Mouse (Mus musculus): ENCODE data around the gene Pdgfc. TPM values are rescaled to one million over a fixed set of nuclear protein-coding genes. Genes with fewer than 3 reads are reported as not detected.

Gene Pdgfc
- polyA plus RNA-seq, 1 experiment, result not detected

DNA sequence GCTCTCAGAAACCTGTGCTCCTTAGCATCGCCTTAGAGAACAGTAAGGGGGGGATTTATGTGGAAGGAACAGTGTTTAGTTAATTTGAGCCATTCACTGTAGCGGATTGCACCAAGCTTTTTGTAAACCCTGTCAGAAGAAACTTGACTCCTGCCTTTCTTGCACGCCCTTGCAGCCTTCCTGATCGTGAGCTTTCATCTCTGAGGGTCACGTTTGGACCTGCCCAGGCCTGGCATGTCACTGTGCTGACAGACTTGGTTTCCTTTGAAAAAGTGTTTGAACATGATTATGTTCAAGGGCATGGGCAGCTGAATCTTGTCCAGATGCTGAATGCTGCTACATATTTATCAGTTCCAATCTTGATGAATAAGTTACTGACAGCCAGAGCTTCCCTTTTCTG is 169.0 kb downstream of the Pdgfc start:
- Histone ChIP-seq H3K27me3 (ENCODE audit: control insufficient read depth) (no peaks in the 10 kb centered on the region), H3K9me3 (ENCODE audit: control insufficient read depth, low read length) (no peaks in the 10 kb centered on the region), H3K4me1 (ENCODE audit: control insufficient read depth) (no peaks in the 10 kb centered on the region), H3K36me3 (ENCODE audit: control insufficient read depth) (no peaks in the 10 kb centered on the region), H3K4me3 (replicated peaks) (no peak overlapping the region)
- TF ChIP-seq TAL1 (IDR thresholded peaks at IDR 0.05; ENCODE audit: low read length) (no peak), GATA1 (IDR thresholded peaks at IDR 0.05; ENCODE audit: low read length) (no peak)

GRCm38 (mm10) chr3:81208246-81208645 is 172.0 kb downstream of the Pdgfc start:
- Histone ChIP-seq H3K9me3 (ENCODE audit: control insufficient read depth, low read length) (no peaks in the 10 kb centered on the region), H3K4me1 (ENCODE audit: control insufficient read depth) (no peaks in the 10 kb centered on the region), H3K36me3 (ENCODE audit: control insufficient read depth) (no peaks in the 10 kb centered on the region), H3K27me3 (ENCODE audit: control insufficient read depth) (no peaks in the 10 kb centered on the region), H3K4me3 (replicated peaks) (no peak overlapping the region)
- TF ChIP-seq TAL1 (IDR thresholded peaks at IDR 0.05; ENCODE audit: low read length), result no peak
- no peak for TF ChIP-seq GATA1 (IDR thresholded peaks at IDR 0.05; ENCODE audit: low read length)

- no peaks in the 10 kb centered on the region for H3K4me1 ChIP-seq (ENCODE audit: control insufficient read depth)
- no peak overlapping the region for H3K4me3 ChIP-seq (replicated peaks)
- no peaks in the 10 kb centered on the region for H3K27me3 ChIP-seq (ENCODE audit: control insufficient read depth)
- no peak for TF ChIP-seq TAL1 (IDR thresholded peaks at IDR 0.05; ENCODE audit: low read length)
- no peaks in the 10 kb centered on the region for H3K9me3 ChIP-seq (ENCODE audit: control insufficient read depth, low read length)
- no peaks in the 10 kb centered on the region for H3K36me3 ChIP-seq (ENCODE audit: control insufficient read depth)
Observed at GRCm38 (mm10) chr3:81211147-81211546, 174.9 kb downstream of the Pdgfc start.

- H3K9me3 ChIP-seq (ENCODE audit: control insufficient read depth, low read length), result no peaks in the 10 kb centered on the region
- H3K4me1 ChIP-seq (ENCODE audit: control insufficient read depth), result no peaks in the 10 kb centered on the region
- no peak overlapping the region for H3K4me3 ChIP-seq (replicated peaks)
- H3K36me3 ChIP-seq (ENCODE audit: control insufficient read depth), result no peaks in the 10 kb centered on the region
- no peaks in the 10 kb centered on the region for H3K27me3 ChIP-seq (ENCODE audit: control insufficient read depth)
- TF ChIP-seq TAL1 (IDR thresholded peaks at IDR 0.05; ENCODE audit: low read length) (no peak), GATA1 (IDR thresholded peaks at IDR 0.05; ENCODE audit: low read length) (no peak)
Observed at GRCm38 (mm10) chr3:81211666-81212065, 175.4 kb downstream of the Pdgfc start.

GRCm38 (mm10) chr3:81215547-81216118 is 179.4 kb downstream of the Pdgfc start:
- H3K9me3 ChIP-seq (ENCODE audit: control insufficient read depth, low read length), result no peaks in the 10 kb centered on the region
- H3K4me1 ChIP-seq (ENCODE audit: control insufficient read depth), result no peaks in the 10 kb centered on the region
- H3K36me3 ChIP-seq (ENCODE audit: control insufficient read depth), result no peaks in the 10 kb centered on the region
- H3K27me3 ChIP-seq (ENCODE audit: control insufficient read depth), result no peaks in the 10 kb centered on the region
- TF ChIP-seq TAL1 (IDR thresholded peaks at IDR 0.05; ENCODE audit: low read length), result no peak
- no peak for TF ChIP-seq GATA1 (IDR thresholded peaks at IDR 0.05; ENCODE audit: low read length)
- H3K4me3 ChIP-seq (replicated peaks), result no peak overlapping the region

DNA sequence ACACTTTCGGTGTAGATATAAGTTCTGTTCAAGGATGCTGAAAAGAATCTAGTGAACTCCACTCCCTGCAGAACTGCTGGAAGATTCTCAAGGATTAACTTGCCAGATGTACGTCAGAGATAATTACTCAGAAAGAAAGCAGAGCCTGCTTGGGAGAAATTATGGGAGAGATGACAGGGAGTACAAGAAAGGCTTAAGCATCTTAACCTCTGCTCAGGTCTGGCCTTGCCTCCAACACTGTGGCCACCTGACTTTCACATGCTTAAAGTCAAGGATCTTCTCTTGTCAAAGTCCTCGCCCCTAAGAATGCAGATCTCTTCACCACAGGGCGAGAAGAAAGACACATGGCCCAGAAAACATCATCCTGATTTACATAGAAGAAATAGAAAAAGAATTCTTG is 185.5 kb downstream of the Pdgfc start:
- H3K4me3 ChIP-seq (replicated peaks), result no peak overlapping the region
- no peak for TF ChIP-seq TAL1 (IDR thresholded peaks at IDR 0.05; ENCODE audit: low read length)
- no peak for TF ChIP-seq GATA1 (IDR thresholded peaks at IDR 0.05; ENCODE audit: low read length)
- H3K27me3 ChIP-seq (ENCODE audit: control insufficient read depth), result no peaks in the 10 kb centered on the region

DNA sequence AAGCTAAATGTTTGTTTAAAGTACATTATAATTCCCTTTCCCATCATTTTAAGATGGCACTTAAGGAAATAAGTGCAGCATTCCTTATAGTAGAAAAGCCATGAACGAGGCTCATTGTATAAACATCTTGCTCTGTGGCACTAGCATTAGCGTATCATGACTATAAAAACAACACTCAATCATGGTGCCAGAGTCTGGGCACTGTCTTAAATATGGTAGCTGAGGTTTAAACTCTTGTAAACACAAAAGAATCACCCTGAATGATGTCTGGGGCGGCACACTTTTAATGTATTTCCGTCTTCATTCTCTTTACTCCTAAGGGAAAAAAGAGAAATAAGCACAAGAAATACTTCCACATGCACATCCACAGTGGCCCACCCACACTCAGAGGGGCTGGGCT is 192.1 kb downstream of the Pdgfc start:
- H3K4me3 ChIP-seq (replicated peaks), result no peak overlapping the region
- TF ChIP-seq GATA1 (IDR thresholded peaks at IDR 0.05; ENCODE audit: low read length), result no peak
- no peak for TF ChIP-seq TAL1 (IDR thresholded peaks at IDR 0.05; ENCODE audit: low read length)

More for the DNA sequence above, 185.5 kb downstream of the Pdgfc start:
- no peaks in the 10 kb centered on the region for H3K4me1 ChIP-seq (ENCODE audit: control insufficient read depth)
- H3K9me3 ChIP-seq (ENCODE audit: control insufficient read depth, low read length), result no peaks in the 10 kb centered on the region
- no peaks in the 10 kb centered on the region for H3K36me3 ChIP-seq (ENCODE audit: control insufficient read depth)

GRCm38 (mm10) chr3:81242697-81243590 is 206.7 kb downstream of the Pdgfc start:
- TF ChIP-seq GATA1 (IDR thresholded peaks at IDR 0.05; ENCODE audit: low read length), result no peak
- TF ChIP-seq TAL1 (IDR thresholded peaks at IDR 0.05; ENCODE audit: low read length), result no peak
- H3K9me3 ChIP-seq (ENCODE audit: control insufficient read depth, low read length), result no peaks in the 10 kb centered on the region; the same call in 1 of the 2 replicates

More for the DNA sequence above, 192.1 kb downstream of the Pdgfc start:
- Histone ChIP-seq H3K36me3 (ENCODE audit: control insufficient read depth) (no peaks in the 10 kb centered on the region), H3K27me3 (ENCODE audit: control insufficient read depth) (no peaks in the 10 kb centered on the region), H3K4me1 (ENCODE audit: control insufficient read depth) (no peaks in the 10 kb centered on the region), H3K9me3 (ENCODE audit: control insufficient read depth, low read length) (no peaks in the 10 kb centered on the region)

GRCm38 (mm10) chr3:81243591-81243990 is 207.4 kb downstream of the Pdgfc start:
- H3K4me3 ChIP-seq (replicated peaks), result no peak overlapping the region
- H3K36me3 ChIP-seq (ENCODE audit: control insufficient read depth), result no peaks in the 10 kb centered on the region
- no peaks in the 10 kb centered on the region for H3K27me3 ChIP-seq (ENCODE audit: control insufficient read depth)
- no peaks in the 10 kb centered on the region for H3K4me1 ChIP-seq (ENCODE audit: control insufficient read depth)
- TF ChIP-seq GATA1 (IDR thresholded peaks at IDR 0.05; ENCODE audit: low read length), result no peak
- TF ChIP-seq TAL1 (IDR thresholded peaks at IDR 0.05; ENCODE audit: low read length), result no peak
- H3K9me3 ChIP-seq (ENCODE audit: control insufficient read depth, low read length), result no peaks in the 10 kb centered on the region; the same call in 1 of the 2 replicates

More at GRCm38 (mm10) chr3:81242697-81243590, 206.7 kb downstream of the Pdgfc start:
- no peaks in the 10 kb centered on the region for H3K27me3 ChIP-seq (ENCODE audit: control insufficient read depth)
- H3K4me1 ChIP-seq (ENCODE audit: control insufficient read depth), result no peaks in the 10 kb centered on the region
- H3K4me3 ChIP-seq (replicated peaks), result no peak overlapping the region
- no peaks in the 10 kb centered on the region for H3K36me3 ChIP-seq (ENCODE audit: control insufficient read depth)

Data from erythroblast, embryonic 14.5 days (primary cell).